Mouse (Mus musculus) heart, postnatal 36 days (tissue): ENCODE measurements around the gene Pilrb1. TPM values are rescaled to one million over a fixed set of nuclear protein-coding genes. Genes with fewer than 3 reads are reported as not detected.
"Not testable (repeated sequence)": the region's sequence is repeated elsewhere in the genome, so short reads cannot be mapped to it uniquely, and the experiment has no call there.

Experiments used
- DNase-seq, 2 experiments: peaks; one replicate each; pipeline ENCODE4 v3.0.0; 2021 to 2022
- intact Hi-C: fragments of 180-260 bp; cut with DNase I; formaldehyde crosslinking; loops from one replicate; pipeline ENCODE4 v1.15.1; 2025
- total RNA-seq, 2 experiments: library from RNA; stranded (reverse); gene quantifications; 2 replicates each; pipeline ENCODE4 v1.2.3; 2021

Pilrb1 gene
- total RNA-seq, result 1 to 10 TPM; 1.1 to 1.2 TPM

DNA sequence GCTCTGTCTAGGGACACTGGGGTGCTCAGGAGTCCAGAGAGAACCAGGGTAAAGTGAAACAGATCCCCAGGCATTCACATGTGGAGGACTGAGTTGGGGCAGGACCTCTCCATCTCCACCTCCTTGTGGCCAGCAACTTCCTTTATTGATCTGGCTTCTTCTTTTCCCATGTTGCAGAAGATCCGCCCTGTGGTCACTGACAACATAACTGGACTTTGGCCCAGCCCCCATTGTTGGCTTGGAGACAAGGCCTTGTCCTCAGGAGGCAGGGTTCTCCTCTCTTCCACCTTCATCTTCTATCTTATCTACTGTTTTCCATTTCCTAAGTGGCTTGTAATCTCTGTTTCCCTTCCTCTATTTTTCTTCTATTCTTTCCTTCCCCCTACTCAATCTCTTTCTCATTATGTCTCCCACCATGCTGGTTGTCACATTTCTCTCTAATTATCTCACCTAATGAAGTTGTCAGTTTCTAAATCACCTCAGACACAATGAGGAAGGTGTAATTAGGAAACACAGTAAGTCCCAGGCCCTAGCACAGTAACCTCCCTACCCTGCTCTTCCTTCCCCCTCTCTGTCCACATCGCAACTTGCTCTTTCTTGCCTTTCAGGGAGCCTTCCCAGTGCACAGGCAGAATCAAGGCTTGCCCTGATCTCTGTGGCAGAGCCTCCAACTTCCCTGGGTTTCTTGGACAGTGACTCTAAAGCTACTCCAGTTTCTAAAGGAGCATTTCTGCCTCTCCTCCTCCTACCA, at the start of gene Pilrb1:
Pilrb1 (minus strand) TSS at position 147 of the 751 bp plus-strand sequence.
- DNase-seq, intact Hi-C loops: not testable (repeated sequence)

DNA sequence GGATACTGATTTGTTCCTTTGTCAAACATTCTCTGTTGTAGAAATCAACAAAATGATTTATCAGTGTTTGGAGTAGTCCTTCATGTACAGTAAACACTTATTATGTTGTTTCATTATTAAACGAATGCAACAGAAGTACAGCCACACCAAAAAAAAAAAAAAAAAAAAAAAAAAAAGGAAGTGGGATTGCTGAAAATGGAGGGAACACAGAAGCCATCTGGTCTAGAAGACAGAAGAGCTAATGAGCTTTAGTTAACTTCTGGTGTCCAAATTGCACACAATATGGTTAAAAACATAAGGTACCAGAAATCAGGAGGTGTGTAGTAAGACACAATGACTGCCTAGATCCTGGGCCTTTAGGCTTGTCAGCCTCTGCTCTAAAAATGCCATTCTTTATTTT, 39.9 kb upstream of the Pilrb1 start:
- no peak for DNase-seq
- intact Hi-C loops, result no loop called here

DNA sequence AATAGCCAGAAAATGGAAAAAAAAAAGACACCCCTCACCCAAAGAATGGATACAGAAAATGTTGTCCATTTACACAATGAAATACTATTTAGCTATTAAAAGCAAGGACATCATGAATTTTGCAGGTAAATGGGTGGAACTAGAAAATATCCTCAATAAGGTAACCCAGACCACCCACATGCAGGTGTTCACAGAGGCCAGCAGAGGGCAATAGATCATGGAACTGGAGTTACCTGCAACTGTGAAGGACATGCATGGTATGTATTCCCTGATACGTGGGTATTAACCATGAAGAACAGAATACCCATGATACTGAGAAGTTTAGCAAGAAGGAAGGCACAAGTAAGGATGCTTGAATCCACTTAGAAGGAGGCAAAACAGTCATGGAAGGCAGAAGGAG, 35.0 kb upstream of the Pilrb1 start:
- no peak for DNase-seq
- intact Hi-C loops, result no loop called here

DNA sequence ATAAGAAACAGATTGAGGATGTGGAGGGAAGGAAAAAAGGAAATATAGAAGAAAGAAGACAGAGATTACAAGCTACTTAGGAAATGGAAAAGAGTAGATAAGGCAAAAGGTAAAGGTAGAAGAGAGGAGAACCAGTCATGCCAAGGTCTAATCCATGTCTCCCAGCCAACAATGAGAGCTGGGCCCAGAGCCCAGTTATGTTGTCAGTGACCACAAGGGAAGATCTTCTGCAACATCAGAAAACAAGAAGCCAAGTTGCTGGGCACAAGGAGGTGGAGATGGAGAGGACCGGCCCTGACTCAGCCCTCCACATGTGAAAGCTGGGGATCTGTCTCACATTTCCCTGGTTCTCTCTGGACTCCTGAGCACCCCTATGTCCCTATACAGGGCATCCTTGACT, 29.8 kb upstream of the Pilrb1 start:
- intact Hi-C loops, result loop anchor here (5.0 kb wide), 2 partner anchors 250 to 270 kb away; partner anchors contain the start of gene Zfp113

DNA sequence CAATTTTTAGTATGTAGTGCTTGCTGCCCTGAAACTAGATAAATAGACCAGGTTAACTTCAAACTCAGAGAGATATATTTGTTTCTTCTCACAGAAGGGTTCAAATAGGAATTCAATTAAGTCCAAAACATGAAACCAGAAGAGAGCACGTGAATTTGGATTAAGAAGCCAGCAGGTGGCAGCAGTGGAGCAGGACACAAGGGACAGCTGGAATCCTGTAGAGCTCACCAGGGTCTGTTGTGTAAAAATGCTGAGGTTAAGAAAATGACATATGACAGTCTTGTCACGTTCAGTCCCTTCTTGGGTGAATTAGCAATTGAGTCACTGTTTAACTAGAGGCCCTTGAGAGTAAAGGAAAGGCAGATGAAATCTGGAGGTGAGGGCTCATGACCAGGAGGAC, 28.0 kb upstream of the Pilrb1 start:
- intact Hi-C loops, result loop anchor here (5.0 kb wide), 2 partner anchors 251 to 271 kb away; partner anchors contain the start of gene Zfp113

More for the DNA sequence above, 29.8 kb upstream of the Pilrb1 start:
- DNase-seq, result no peak

DNA sequence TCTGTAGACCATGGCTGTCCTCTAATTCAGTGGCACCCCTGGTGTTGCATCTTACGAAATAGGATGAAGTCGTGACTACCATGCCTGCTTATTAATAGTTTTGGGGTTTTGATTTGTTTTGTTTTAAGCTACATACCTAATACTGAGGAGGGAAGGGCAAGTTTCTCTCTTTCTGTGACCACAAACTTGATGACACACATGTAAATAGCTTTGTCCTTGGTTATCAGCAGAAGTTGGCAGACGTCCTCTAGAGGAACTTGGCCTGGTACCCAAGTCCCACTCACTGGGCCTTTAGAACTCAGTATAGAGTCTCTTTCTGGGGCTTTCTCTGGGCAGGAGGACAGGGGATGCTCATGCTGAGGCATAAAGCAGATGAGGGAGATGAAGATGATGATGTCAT, 25.4 kb upstream of the Pilrb1 start:
- DNase-seq, result no peak
- intact Hi-C loops, result no loop called here

More for the DNA sequence above, 28.0 kb upstream of the Pilrb1 start:
- peak; percentile 16 to 44 for DNase-seq

DNA sequence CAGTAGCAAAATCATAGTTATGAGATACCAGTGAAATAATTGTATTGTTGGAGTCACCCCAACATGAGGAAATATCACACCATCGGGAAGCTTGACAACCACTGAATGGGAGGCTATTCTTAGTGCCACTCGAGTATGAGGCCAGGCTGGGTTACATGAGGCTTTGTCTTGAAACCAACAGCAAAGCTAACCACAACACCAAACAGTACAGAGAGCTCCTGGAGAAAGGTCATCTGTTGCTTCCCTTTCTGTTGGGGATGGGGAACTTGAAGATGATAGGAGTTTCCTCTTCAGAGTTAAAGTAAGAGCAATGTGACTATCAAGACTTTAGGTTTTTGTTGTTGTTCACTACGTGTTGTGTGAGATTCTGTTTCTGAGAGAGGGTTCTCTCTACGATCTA, 25.0 kb upstream of the Pilrb1 start:
- intact Hi-C loops, result no loop called here

DNA sequence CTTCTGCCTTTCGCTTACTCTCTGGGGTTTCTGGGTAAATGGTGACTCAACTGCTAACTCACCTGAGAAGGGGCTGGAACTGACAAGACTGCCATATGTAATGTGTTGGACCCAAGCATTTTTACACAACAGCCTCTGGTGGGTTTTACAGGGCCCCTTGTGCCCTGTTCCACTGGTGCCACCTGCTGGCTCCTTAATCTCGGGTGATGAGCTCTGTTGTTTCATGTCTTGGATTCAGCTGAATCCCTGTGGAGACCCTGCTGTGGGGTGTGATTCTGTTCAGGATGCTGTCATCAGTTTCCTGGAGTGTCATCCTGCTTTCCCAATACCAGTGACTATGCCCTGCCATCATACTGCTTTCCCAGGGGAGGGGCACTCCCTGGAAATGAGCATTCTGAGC, 20.0 kb upstream of the Pilrb1 start:
- DNase-seq, result peak; percentile 32 to 51
- intact Hi-C loops, result loop anchor here (1.0 kb wide), 1 partner anchor 87 kb away; no protein-coding TSS in a partner anchor

More for the DNA sequence above, 25.0 kb upstream of the Pilrb1 start:
- DNase-seq, result no peak

DNA sequence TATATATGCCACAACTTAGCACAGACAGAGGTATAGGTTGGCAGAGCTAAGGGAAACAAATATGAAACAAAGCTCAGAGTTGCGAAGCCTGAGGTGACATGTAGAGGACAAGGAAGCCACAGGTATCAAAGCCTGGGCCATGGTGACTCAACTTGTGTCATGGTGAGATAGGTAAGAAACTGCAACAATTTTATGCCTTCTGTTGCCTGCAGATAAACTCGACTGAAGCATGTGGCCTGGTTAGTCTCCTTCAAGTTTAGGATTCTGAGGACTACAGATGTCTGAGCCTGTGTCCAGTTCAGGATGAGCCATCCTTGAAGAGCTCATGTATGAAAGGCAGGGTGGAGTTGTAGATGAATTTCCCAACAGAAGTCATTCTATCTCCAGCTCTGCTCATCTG, 17.1 kb upstream of the Pilrb1 start:
- DNase-seq, result no peak
- intact Hi-C loops, result loop anchor here (2.0 kb wide), 1 partner anchor 76 kb away; no protein-coding TSS in a partner anchor

DNA sequence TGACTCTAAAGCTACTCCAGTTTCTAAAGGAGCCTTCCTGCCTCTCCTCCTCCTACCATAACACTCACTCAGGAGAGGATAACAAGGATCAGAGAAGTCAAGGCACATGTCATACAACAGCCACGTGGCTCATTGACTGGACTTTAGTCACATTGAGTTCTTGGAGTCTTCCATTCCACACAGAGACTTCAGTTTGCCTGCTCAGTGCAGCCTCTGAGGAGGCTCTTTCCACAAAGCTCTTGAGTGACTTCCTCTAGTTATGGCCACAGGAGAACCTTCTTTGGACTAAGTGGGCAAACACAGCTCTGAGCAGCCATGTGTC, 14.4 kb upstream of the Pilrb1 start:
- DNase-seq, intact Hi-C loops: not testable (repeated sequence)

DNA sequence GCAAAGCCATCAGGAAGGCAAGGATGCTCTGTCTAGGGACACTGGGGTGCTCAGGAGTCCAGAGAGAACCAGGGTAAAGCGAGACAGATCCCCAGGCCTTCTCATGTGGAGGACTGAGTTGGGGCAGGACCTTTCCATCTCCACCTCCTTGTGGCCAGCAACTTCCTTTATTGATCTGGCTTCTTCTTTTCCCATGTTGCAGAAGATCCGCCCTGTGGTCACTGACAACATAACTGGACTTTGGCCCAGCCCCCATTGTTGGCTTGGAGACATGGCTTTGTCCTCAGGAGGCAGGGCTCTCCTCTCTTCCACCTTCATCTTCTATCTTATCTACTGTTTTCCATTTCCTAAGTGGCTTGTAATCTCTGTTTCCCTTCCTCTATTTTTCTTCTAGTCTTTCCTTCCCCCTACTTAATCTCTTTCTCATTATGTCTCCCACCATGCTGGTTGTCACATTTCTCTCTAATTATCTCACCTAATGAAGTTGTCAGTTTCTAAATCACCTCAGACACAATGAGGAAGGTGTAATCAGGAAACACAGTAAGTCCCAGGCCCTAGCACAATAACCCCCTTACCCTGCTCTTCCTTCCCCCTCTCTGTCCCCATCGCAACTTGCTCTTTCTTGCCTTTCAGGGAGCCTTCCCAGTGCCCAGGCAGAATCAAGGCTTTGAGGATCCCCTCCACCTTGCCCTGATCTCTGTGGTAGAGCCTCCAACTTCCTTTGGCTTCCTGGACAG, 13.9 kb upstream of the Pilrb1 start, which contains the start of gene Pilrb2:
Pilrb2 (minus strand) TSS at position 172 of the 737 bp plus-strand sequence.
- intact Hi-C loops, result not testable (repeated sequence)

DNA sequence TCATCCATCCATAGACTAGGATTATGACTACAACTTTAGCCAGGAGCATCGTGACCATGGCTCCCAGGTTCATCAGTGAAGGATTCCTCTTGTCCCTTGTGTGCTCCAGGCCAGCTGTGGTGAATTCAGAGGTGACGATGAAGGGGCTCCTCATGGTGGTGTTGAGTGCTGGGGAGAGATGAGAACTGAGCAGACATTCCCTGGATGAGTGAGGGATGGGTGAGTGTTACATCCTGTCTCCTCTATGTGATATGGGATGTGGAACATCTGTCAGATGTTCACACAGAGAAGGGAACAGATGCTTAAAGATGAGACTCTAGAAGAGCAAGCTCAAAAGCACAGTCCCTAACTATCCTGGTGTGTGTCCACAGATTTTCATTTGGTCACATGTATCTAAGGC, 10.7 kb upstream of the Pilrb1 start:
- intact Hi-C loops, DNase-seq: not testable (repeated sequence)

More for the DNA sequence above, 13.9 kb upstream of the Pilrb1 start, which contains the start of gene Pilrb2:
- not testable (repeated sequence) for DNase-seq

DNA sequence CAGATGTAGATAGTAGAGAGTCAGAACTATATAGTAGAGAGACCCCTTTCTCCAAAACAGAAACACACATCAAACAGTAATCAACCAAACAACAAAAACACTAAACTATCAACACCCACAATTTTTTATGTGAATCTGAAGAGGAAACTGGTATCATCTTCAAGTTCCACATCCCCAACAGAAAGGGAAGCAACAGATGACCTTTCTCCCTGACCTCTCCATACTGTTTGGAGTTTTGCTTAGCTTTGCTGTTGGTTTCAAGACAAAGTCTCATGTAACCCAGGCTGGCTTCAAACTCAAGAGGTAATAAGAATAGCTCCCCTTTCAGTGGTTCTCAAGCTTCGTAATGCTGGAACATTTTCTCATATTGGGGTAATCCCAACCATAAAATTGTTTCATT, 6.1 kb upstream of the Pilrb1 start:
- DNase-seq, intact Hi-C loops: not testable (repeated sequence)

DNA sequence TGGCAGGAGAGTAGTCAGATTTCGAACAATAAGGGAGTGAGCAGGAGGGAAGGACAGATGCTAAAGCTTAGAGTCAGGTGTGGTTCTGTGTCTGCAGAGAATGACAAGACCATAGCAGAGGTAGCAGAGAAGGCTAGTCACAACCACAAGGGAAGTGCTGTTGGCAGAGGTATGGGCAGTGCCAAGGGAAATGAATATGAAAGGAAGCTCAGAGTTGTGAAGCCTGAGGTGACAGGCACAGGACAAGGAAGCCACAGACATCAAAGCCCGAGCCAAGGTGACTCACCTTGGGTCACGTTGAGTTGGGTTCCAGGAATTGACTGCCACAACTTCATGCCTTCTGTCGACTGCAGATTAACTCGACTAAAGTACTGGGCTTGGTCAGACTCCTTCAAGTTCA, 1.0 kb downstream of the Pilrb1 start:
- DNase-seq, intact Hi-C loops: not testable (repeated sequence)

DNA sequence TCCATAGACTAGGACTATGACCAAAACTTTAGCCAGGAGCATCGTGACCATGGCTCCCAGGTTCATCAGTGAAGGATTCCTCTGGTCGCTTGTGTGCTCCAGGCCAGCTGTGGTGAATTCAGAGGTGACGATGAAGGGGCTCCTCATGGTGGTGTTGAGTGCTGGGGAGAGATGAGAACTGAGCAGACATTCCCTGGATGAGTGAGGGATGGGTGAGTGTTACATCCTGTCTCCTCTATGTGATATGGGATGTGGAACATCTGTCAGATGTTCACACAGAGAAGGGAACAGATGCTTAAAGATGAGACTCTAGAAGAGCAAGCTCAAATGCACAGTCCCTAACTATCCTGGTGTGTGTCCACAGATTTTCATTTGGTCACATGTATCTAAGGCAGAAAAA, 3.0 kb downstream of the Pilrb1 start:
- DNase-seq, intact Hi-C loops: not testable (repeated sequence)

DNA sequence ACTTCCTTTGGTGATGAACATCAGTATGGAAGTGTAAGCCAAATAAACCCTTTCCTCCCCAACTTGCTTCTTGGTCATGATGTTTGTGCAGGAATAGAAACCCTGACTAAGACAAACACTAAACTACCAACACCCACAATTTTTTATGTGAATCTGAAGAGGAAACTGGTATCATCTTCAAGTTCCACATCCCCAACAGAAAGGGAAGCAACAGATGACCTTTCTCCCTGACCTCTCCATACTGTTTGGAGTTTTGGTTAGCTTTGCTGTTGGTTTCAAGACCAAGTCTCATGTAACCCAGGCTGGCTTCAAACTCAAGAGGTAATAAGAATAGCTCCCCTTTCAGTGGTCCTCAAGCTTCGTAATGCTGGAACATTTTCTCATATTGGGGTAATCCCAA, 7.6 kb downstream of the Pilrb1 start:
- intact Hi-C loops, DNase-seq: not testable (repeated sequence)

DNA sequence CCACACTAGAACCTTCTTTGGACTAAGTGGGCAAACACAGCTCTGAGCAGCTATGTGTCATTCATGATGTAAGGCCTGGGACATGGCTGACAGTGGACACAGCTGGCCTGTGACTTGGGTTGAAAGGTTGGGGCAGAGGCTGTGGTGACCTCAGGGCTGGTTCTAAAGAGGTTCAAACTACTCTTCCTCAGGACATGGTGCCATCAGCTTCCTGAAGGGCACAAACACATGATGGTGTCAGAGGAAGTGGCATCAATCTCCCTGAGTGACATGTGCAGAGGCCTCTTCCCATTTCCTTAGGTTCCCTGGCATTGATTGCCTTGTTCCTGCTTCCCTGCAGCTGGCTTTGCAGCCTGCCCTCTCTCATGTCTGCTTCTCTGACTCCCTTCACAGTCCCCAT, 20.8 kb downstream of the Pilrb1 start:
- DNase-seq, intact Hi-C loops: not testable (repeated sequence)

DNA sequence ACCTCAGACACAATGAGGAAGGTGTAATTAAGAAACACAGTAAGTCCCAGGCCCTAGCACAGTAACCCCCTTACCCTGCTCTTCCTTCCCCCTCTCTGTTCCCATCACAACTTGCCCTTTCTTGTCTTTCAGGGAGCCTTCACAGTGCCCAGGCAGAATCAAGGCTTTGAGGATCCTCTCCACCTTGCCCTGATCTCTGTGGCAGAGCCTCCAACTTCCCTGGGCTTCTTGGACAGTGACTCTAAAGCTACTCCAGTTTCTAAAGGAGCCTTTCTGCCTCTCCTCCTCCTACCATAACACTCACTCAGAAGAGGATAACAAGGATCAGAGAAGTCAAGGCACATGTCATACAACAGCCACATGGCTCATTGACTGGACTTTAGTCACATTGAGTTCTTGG, 21.3 kb downstream of the Pilrb1 start:
- intact Hi-C loops, result no loop called here
- no peak for DNase-seq

DNA sequence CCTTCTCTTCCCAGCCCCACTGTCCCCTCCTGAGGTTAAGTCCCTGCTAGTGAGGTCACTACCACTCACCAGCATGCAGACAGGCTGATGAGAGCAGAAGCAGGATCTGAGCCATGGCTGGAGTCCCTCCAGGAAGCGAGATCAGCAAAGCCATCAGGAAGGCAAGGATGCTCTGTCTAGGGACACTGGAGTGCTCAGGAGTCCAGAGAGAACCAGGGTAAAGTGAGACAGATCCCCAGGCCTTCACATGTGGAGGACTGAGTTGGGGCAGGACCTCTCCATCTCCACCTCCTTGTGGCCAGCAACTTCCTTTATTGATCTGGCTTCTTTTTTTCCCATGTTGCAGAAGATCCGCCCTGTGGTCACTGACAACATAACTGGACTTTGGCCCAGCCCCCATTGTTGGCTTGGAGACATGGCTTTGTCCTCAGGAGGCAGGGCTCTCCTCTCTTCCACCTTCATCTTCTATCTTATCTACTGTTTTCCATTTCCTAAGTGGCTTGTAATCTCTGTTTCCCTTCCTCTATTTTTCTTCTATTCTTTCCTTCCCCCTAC, 21.9 kb downstream of the Pilrb1 start, which contains the start of gene Pilra:
Pilra (minus strand) TSS at position 316 of the 555 bp plus-strand sequence.
- DNase-seq, intact Hi-C loops: not testable (repeated sequence)

DNA sequence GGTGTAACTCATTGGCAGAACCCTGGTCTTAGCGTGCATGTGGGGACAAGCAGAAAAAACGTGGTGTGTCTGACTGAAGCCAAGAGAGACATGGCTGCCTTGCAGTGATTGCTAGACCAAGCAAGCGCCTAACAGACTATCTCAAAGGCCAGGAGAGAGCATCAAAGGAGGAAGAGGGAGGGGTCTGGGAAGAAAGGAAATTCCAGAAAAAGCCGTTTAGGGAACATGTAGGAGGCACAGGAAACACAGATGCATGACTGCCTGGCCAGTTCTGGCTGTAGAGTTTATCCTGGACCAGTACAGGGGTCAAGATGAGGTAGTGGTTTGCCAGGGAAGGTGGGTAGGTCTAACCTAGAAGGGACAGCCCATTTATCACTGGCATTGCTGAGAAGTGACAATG, 24.4 kb downstream of the Pilrb1 start:
- intact Hi-C loops, result no loop called here
- no peak for DNase-seq

DNA sequence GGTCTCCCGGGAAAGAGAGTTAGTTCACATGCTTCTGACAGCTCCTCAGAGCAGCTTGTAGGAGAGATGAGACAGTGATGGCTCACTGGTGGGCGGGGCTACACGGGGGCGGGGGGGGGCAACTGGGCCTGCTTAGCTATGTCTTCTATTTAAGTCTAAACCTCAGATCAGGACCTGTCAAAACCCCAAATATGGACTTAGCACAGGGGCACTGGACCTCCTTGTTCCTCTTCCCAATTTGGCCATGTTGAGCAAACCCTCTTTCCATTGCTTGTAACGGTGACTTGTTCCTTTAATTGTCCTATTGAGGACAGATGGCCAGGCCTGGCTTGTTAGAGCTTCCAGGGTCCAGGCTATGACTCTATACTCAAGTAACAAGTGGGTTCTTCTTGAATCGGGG, 26.4 kb downstream of the Pilrb1 start:
- no peak for DNase-seq
- intact Hi-C loops, result no loop called here
